20 mouse cellular contexts compared by ENCODE assay signal in genomic region chr1:39965461-39965860, GRCm38 (mm10).
DNase-seq lines count a peak whose midpoint lies in the region; ATAC-seq and TF ChIP-seq lines count a peak whose summit lies in the region.
"Had no signal": no experiment of that assay in that cellular context is flagged by ENCODE, and none has a peak within 500 bp of the region (broad histone marks: within the 10 kb centered on the region; RNA-seq: fewer than 3 reads in every experiment).

No protein-coding gene starts in this region.

- H3K4me1 ChIP-seq in midbrain, embryonic 13.5 days (replicated peaks), result peaks cover 62% of the 10 kb centered on the region
- peaks cover 9% of the 10 kb centered on the region; the same call in 1 of the 2 replicates for H3K4me1 ChIP-seq in midbrain, embryonic 11.5 days (ENCODE audit: control insufficient read depth, insufficient read depth, low read length)
- H3K4me1 ChIP-seq in liver, embryonic 13.5 days (replicated peaks), result peaks cover 46% of the 10 kb centered on the region
- H3K4me1 ChIP-seq in thymus, adult 2 months (replicated peaks; ENCODE audit: control insufficient read depth, insufficient read depth, low read length), result peaks cover 4% of the 10 kb centered on the region

- no peak overlapping the region for H3K9ac ChIP-seq in midbrain, embryonic 13.5 days (replicated peaks)
- H3K9ac ChIP-seq in midbrain, embryonic 11.5 days (ENCODE audit: low read length), result no peak overlapping the region
- no peak overlapping the region for H3K9ac ChIP-seq in liver, embryonic 13.5 days
- H3K9ac ChIP-seq: forebrain, postnatal 0 days; heart, embryonic 15.5 days; limb, embryonic 15.5 days had no signal

- peaks cover 23% of the 10 kb centered on the region for H3K36me3 ChIP-seq in midbrain, embryonic 13.5 days
- no peaks in the 10 kb centered on the region; the same call in 1 of the 2 replicates for H3K36me3 ChIP-seq in midbrain, embryonic 11.5 days (ENCODE audit: control insufficient read depth, insufficient read depth, low read length)
- H3K36me3 ChIP-seq in liver, embryonic 13.5 days, result peaks cover 5% of the 10 kb centered on the region; the same call in 1 of the 2 replicates
- H3K36me3 ChIP-seq in thymus, adult 2 months (ENCODE audit: control insufficient read depth, insufficient read depth, low read length), result peaks cover 18% of the 10 kb centered on the region; the same call in 1 of the 2 replicates

- no peak overlapping the region for H3K4me3 ChIP-seq in midbrain, embryonic 13.5 days (replicated peaks)
- H3K4me3 ChIP-seq in midbrain, embryonic 11.5 days (ENCODE audit: low read depth, low read length), result no peak overlapping the region
- H3K4me3 ChIP-seq in liver, embryonic 13.5 days (replicated peaks), result no peak overlapping the region
- H3K4me3 ChIP-seq in thymus, adult 2 months (ENCODE audit: control insufficient read depth, insufficient read depth, low read length), result no peak overlapping the region
- H3K4me3 ChIP-seq: heart, adult 2 months; heart, embryonic 15.5 days; limb, embryonic 15.5 days had no signal

- H3K9me3 ChIP-seq in midbrain, embryonic 13.5 days, result no peaks in the 10 kb centered on the region
- H3K9me3 ChIP-seq in midbrain, embryonic 11.5 days (ENCODE audit: control insufficient read depth, low read length), result no peaks in the 10 kb centered on the region
- H3K9me3 ChIP-seq in liver, embryonic 13.5 days (replicated peaks), result no peaks in the 10 kb centered on the region
- H3K9me3 ChIP-seq: heart, embryonic 15.5 days; limb, embryonic 15.5 days had no signal

- 69% methylated on average over 3 of the region's 3 CpGs for WGBS in midbrain, embryonic 13.5 days
- 82% methylated on average over 3 of the region's 3 CpGs for WGBS in midbrain, embryonic 11.5 days
- WGBS in liver, embryonic 13.5 days (ENCODE audit: insufficient replicate concordance), result 20% methylated on average over 3 of the region's 3 CpGs
- WGBS in thymus, adult 2 months, result 77% methylated on average over 3 of the region's 3 CpGs

- no peak overlapping the region for H3K4me2 ChIP-seq in midbrain, embryonic 13.5 days (replicated peaks)
- H3K4me2 ChIP-seq in midbrain, embryonic 11.5 days, result no peak overlapping the region
- H3K4me2 ChIP-seq in liver, embryonic 13.5 days, result no peak overlapping the region
- H3K4me2 ChIP-seq: heart, embryonic 15.5 days; limb, embryonic 15.5 days had no signal

- intact Hi-C loops in left cerebral cortex, postnatal 10 days (cut with DNase I), result no loop called here

- peak overlapping the region; percentile 19; the same call in 1 of the 2 replicates for H3K27ac ChIP-seq in midbrain, embryonic 13.5 days
- H3K27ac ChIP-seq in midbrain, embryonic 11.5 days (ENCODE audit: low read depth, low read length), result no peak overlapping the region
- no peak overlapping the region for H3K27ac ChIP-seq in liver, embryonic 13.5 days
- H3K27ac ChIP-seq in thymus, adult 2 months (ENCODE audit: control insufficient read depth, insufficient read depth, low read length), result no peak overlapping the region
- H3K27ac ChIP-seq: heart, adult 2 months; heart, embryonic 15.5 days; limb, embryonic 15.5 days had no signal

- no peaks in the 10 kb centered on the region for H3K27me3 ChIP-seq in midbrain, embryonic 13.5 days
- no peaks in the 10 kb centered on the region for H3K27me3 ChIP-seq in midbrain, embryonic 11.5 days (ENCODE audit: control insufficient read depth, insufficient read depth, low read length)
- no peaks in the 10 kb centered on the region for H3K27me3 ChIP-seq in liver, embryonic 13.5 days
- H3K27me3 ChIP-seq in thymus, adult 2 months (ENCODE audit: control insufficient read depth, insufficient read depth, low read length), result no peaks in the 10 kb centered on the region
- H3K27me3 ChIP-seq: heart, embryonic 15.5 days; limb, embryonic 15.5 days had no signal

- peak; percentile 54 for DNase-seq in heart, adult 11 months
- no peak for DNase-seq in heart, postnatal 4 days
- no peak for DNase-seq in midbrain, embryonic 11.5 days (ENCODE audit: low spot score, missing footprints)
- DNase-seq in liver, embryonic 13.5 days, result no peak
- no peak for DNase-seq in left cerebral cortex, postnatal 10 days (ENCODE audit: extremely low spot score in 1 of 2, low spot score in 2 of 2)
- DNase-seq in thymus, adult 2 months, result no peak
- DNase-seq in embryo, embryonic 10 days (ENCODE audit: low spot score), result no peak
- DNase-seq: adrenal gland, postnatal 10 days; cerebellum, adult 11-12 months; cerebellum, postnatal 25 days; forebrain, postnatal 0 days; heart, adult 2 months; kidney, adult 11 months; kidney, postnatal 10 days; retina, postnatal 1 day; thymus, postnatal 25 days had no signal

- no peak for ATAC-seq in midbrain, embryonic 13.5 days
- ATAC-seq in midbrain, embryonic 11.5 days (ENCODE audit: low FRiP score), result no peak
- ATAC-seq in liver, embryonic 13.5 days (ENCODE audit: low read depth), result peak; percentile 75
- ATAC-seq: forebrain, postnatal 0 days; lung, postnatal 0 days had no signal

- TF ChIP-seq POLR2A in thymus, adult 2 months (IDR thresholded peaks at IDR 0.05; ENCODE audit: control insufficient read depth, extremely low read depth, insufficient read depth, low read length, poor library complexity), result no peak

- no peak for TF ChIP-seq CTCF in thymus, adult 2 months (IDR thresholded peaks at IDR 0.05; ENCODE audit: borderline replicate concordance, control insufficient read depth, extremely low read depth, insufficient read depth, low read length, poor library complexity)
